Mouse (Mus musculus): ENCODE measurements around the gene Gm10912. TPM values are rescaled to one million over a fixed set of nuclear protein-coding genes. Genes with fewer than 3 reads are reported as not detected.
"Not testable (repeated sequence)": the region's sequence is repeated elsewhere in the genome, so short reads cannot be mapped to it uniquely, and the experiment has no call there.

Gm10912 gene
- total RNA-seq, 2 experiments from 2014 or later, result 0.41 TPM; not detected in 1

- not testable (repeated sequence) for DNase-seq
These were observed 2.8 kb downstream of the Gm10912 start, which contains the start of gene Gm10799 for GRCm38 (mm10) chr2:104068450-104068849. Gene Gm10799 (minus strand): TSS chr2:104068550.

DNA sequence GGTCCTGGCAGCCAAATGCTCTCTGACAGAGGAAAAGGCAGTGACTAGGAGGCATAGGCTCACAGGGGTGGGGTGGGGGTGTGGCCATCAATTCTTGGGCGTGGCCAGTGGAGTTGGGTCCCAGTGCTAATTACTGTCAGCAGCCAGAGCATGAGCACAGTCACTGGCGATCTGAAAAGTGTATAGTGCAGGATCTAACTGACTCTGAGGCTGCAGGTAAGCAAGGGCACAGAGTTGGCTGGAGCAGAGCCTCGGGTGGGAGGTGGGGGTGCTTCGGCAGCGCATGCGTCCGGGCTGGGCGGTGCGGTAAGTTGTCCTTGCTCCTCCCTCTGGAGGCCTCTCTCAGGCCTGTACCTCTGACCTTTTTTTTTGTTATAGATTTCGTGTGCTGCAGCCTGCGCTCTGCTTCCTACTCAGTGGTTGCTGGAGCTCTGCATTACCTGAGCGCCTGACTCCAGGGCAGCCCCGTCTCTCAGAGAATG lies 4.1 kb downstream of the Gm10912 start, which contains the start of gene Cd59b:
TSS of gene Cd59b (plus strand) at position 146 of the 482 bp plus-strand sequence.
- DNase-seq, result peak; percentile 25

GRCm38 (mm10) chr2:104078285-104078684 lies 12.7 kb downstream of the Gm10912 start:
- not testable (repeated sequence) for DNase-seq

- DNase-seq, result not testable (repeated sequence)
These were observed 15.9 kb downstream of the Gm10912 start for GRCm38 (mm10) chr2:104081436-104082050.

- DNase-seq, result no peak
These were observed 16.8 kb downstream of the Gm10912 start for GRCm38 (mm10) chr2:104082474-104082873.

DNA sequence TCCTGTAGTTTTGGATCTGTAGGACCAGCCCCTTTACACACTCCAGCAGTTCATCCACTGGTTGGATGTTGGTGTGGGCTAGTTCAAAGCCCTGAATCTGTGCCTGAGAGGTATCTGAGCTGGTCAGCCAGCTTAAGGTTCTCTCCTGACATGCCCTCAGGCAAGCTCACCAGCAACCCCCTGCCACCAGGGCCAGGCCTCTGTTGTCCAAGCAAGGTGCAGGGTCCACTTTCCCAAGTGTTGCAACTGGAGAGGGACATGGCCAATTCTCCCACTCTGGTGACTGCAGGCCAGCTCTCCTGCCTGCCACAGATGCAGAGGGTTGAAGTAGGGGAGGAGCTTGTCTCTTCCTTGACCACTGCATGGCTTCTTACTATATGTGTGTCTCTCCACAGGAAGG lies 18.4 kb downstream of the Gm10912 start:
- not testable (repeated sequence) for DNase-seq

DNA sequence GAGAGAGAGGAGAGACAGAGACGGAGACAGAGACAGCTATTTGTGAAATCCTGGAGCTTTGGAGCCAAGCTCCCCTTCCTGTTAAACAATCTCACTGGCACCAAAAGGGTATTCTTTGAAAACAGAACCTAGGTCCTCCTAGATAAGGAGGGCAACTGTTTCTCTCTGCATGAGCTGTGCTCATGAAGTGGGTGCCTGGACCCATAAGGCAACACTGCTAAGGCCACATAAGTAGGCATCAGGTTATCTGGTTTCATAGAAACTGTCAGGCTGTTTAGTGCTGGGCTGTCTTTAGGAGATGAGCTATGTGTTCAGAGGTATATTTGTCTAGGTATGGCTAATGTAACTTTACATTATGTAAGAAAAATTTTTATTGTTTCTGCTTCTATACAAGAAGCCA lies 21.9 kb downstream of the Gm10912 start:
- DNase-seq, result not testable (repeated sequence)

DNA sequence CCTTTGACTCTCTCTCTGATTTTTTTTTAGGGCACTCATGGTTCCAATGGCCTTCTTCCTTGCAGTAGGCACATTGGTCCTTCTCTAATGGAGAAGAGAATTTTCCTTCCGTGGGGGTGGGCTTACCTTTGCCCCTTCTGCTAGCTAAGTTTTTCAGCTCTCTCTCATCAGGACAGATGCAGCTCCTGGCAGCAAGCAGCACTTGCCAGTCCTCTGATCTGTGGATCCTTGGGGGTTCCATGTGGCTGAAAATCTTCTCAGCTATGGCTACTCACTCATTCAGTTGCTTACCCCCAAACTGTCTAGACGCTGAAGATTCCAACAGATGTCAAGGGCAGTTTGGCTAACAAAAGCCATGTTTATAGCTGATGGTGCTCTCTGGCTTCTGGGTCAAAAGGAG lies 27.7 kb downstream of the Gm10912 start:
- no peak for DNase-seq

DNA sequence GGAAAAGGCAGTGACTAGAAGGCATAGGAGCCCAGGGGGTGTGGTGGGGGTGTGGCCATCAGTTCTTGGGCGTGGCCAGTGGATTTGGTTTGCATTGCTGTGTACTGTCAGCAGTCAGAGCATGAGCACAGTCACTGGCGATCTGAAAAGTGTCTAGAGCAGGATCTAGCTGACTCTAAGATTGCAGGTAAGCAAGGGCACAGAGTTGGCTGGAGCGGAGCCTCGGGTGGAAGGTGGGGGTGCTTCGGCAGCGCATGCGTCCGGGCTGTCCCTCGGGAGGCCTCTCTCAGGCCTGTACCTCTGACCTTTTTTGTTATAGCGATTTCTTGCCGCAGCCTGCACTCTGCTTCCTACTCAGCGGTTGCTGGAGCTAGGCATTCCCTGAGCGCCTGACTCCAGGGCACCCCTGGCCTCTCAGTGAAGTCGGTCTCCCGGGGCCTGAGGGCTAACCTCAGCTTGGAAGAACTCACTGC lies 30.2 kb downstream of the Gm10912 start, which contains the start of gene Cd59a:
TSS of gene Cd59a (plus strand) at position 61 of the 473 bp plus-strand sequence.
- peak; percentile 65 for DNase-seq

GRCm38 (mm10) chr2:104096256-104096655 lies 30.6 kb downstream of the Gm10912 start:
- no peak for DNase-seq

- not testable (repeated sequence) for DNase-seq
These were observed 31.2 kb downstream of the Gm10912 start for GRCm38 (mm10) chr2:104096796-104097195.

GRCm38 (mm10) chr2:104097396-104097795 lies 31.8 kb downstream of the Gm10912 start:
- DNase-seq, result not testable (repeated sequence)

- DNase-seq, result no peak
These were observed 33.1 kb downstream of the Gm10912 start for GRCm38 (mm10) chr2:104098529-104099230.

DNA sequence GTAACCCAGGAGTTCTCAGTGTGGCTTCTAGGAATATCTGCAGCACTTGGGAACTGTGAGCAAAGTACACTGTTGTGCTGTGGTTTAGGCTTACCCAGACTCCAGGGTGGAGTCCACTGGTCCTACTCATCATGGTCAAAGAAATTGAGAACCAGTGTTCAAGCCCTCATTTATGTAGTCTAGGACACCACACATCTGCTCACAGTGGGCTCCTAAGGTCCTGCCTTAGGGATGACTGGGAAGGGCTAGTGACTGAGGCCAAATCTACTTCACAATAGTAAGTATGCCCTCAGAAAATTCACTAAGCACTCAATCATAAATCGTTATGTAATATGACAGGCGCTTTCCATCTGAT lies 33.6 kb downstream of the Gm10912 start:
- DNase-seq, result no peak

GRCm38 (mm10) chr2:104099946-104100345 lies 34.3 kb downstream of the Gm10912 start:
- DNase-seq, result no peak

- DNase-seq, result no peak
These were observed 39.2 kb downstream of the Gm10912 start for GRCm38 (mm10) chr2:104104800-104105199.

GRCm38 (mm10) chr2:104109021-104109420 lies 43.4 kb downstream of the Gm10912 start:
- not testable (repeated sequence) for DNase-seq

DNA sequence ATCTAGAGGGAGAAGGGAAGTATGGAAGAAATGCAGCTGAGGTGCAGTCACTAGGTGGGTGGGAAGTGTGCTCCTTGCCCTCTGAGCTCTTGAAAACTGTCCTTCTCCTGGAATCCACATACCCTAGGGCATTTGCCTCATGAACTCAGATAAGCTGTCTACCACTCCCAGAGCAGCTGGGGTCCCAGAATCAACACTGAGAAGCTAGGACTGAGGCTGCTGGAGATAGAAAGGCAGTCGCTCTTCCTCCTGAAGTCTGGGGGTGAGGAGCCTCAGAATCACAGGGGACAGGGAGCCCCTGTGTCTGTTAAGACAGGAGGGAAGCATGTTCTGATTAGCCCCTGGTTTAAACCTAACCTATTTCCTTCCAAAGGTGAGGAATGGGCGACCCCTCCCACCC lies 43.9 kb downstream of the Gm10912 start:
- no peak for DNase-seq

DNA sequence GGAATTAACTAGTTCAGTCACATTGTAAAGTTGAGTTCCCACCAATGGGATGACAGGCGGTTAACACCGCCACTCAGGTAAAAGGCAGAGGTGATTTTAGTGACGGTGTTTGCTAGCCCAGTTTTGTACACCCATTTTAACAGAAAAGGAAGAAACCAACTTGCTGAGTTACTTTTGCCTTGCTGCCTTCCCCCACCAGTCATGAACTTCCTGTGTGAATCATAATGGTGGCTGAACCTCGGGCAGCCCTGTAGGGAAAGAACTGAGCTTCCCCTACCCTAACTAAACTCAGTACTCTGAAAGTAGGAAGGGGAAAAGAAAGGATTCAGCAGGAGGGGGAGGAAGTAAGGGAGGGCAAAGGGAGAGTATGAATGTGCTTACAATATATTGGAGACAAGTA lies 44.4 kb downstream of the Gm10912 start:
- DNase-seq, result no peak

- DNase-seq, result not testable (repeated sequence)
These were observed 45.7 kb downstream of the Gm10912 start for GRCm38 (mm10) chr2:104111170-104111797.

DNA sequence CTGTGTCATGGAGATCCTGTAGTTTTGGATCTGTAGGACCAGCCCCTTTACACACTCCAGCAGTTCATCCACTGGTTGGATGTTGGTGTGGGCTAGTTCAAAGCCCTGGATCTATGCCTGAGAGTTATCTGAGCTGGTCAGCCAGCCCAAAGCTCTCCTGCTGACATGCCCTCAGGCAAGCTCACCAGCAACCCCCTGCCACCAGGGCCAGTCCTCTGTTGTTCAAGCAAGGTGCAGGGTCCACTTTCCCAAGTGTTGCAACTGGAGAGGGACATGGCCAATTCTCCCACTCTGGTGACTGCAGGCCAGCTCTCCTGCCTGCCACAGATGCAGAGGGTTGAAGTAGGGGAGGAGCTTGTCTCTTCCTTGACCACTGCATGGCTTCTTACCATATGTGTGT lies 47.9 kb downstream of the Gm10912 start:
- DNase-seq, result not testable (repeated sequence)

- no peak for DNase-seq
These were observed 49.3 kb downstream of the Gm10912 start for GRCm38 (mm10) chr2:104114898-104115297.

Data from gastrocnemius, postnatal 10 days (tissue).